Mouse (Mus musculus): Measurements from ENCODE around the gene Olfr106-ps.

DNA sequence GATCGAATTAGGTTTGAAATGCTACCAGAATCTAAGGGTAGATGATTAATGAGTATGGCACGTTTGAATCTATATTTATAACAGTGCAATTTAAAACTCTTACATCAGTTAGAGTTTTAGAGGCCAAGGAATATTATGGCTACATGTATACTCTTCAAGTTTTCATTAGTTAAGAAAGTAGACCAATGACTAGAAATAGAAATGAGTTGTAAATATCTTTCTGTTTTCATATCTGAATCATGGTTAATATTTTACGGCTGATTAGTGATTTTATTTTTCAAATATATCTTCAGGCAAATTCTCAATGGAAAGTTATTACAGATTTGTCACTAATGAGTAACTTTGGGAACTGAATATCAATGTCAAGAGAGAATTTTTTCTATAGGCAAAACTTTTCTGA is 8.7 kb downstream of the Olfr106-ps start, which contains the start of gene Olfr107:
- TF ChIP-seq CTCF (IDR thresholded peaks at IDR 0.05; ENCODE audit: low read depth) (no peak), EP300 (IDR thresholded peaks at IDR 0.05; ENCODE audit: low read depth) (no peak)

Measured in heart, postnatal 0 days (tissue).